Mouse (Mus musculus) embryonic facial prominence, embryonic 14.5 days (tissue): ENCODE data around the gene Vmn2r56. TPM values are rescaled to one million over a fixed set of nuclear protein-coding genes. Genes with fewer than 3 reads are reported as not detected.
"Not testable (repeated sequence)": the region's sequence is repeated elsewhere in the genome, so short reads cannot be mapped to it uniquely, and the experiment has no call there.

Experiments used
- ATAC-seq: fragments of 200-750 bp; cut with Nextera tagmentation; 2 replicates; pipeline ENCODE4 v1.8.0; 2017; ENCODE audit warnings: low read depth, moderate number of reproducible peaks, moderate TSS enrichment
- DNase-seq: peaks from one replicate; pipeline ENCODE4 v3.0.0-alpha.2; 2015; ENCODE audit warnings: low spot score
- H3K27ac ChIP-seq: fragments of 300-500 bp; sonication (generic); replicated peaks from 2 replicates; pipeline ENCODE4 v1.5.1; 2014; ENCODE audit warnings: low read depth, mild to moderate bottlenecking, low read length, moderate library complexity
- H3K27me3 ChIP-seq: fragments of 300-500 bp; sonication (generic); replicated peaks from 2 replicates; pipeline ENCODE4 v1.6.1; 2014; ENCODE audit warnings: low read length; ENCODE audit not compliant: control insufficient read depth, insufficient read depth
- H3K36me3 ChIP-seq: fragments of 300-500 bp; sonication (generic); 2 replicates; pipeline ENCODE4 v1.6.1; 2014; ENCODE audit warnings: low read length, mixed read lengths; ENCODE audit not compliant: control insufficient read depth, insufficient read depth
- H3K4me1 ChIP-seq: fragments of 300-500 bp; sonication (generic); 2 replicates; pipeline ENCODE4 v1.6.1; 2014; ENCODE audit warnings: antibody characterized with exemption, low read length; ENCODE audit not compliant: control insufficient read depth, insufficient read depth
- H3K4me2 ChIP-seq: fragments of 300-500 bp; sonication (generic); 2 replicates; pipeline ENCODE4 v1.6.1; 2014; ENCODE audit warnings: low read depth, mild to moderate bottlenecking, low read length, moderate library complexity, mixed read lengths
- H3K4me3 ChIP-seq: fragments of 300-500 bp; sonication (generic); 2 replicates; pipeline ENCODE4 v1.5.1; 2014; ENCODE audit warnings: low read depth, mild to moderate bottlenecking, low read length
- H3K9ac ChIP-seq: fragments of 300-500 bp; sonication (generic); 2 replicates; pipeline ENCODE4 v1.6.1; 2014; ENCODE audit warnings: low read depth, mild to moderate bottlenecking, low read length, moderate library complexity, mixed read lengths
- H3K9me3 ChIP-seq: fragments of 300-500 bp; sonication (generic); 2 replicates; pipeline ENCODE4 v1.6.1; 2016; ENCODE audit warnings: low read length; ENCODE audit not compliant: control insufficient read depth
- WGBS: fragments of 180-500 bp; shearing (Covaris S2); extraction: QIAGEN DNeasy Blood & Tissue Kit; methylation state at CpG from one replicate; pipeline ENCODE4 v1.1.7; 2014; 5-methylcytosine and 5-hydroxymethylcytosine counted together
- polyA plus RNA-seq: library from polyadenylated mRNA; unstranded; fragments of >200 nt; fragmentation: Nextera tagmentation; extraction: Ambion mirVana; gene quantifications from 2 replicates; pipeline ENCODE4 v1.2.1, GENCODE M21; 2014

The Vmn2r56 gene
- not detected in 2 replicates for polyA plus RNA-seq

- whole genome bisulfite sequencing = 37% methylated on average over 1 of the region's 1 CpGs
- no peak for ATAC-seq
- Histone ChIP-seq H3K4me2 (no peak within 1 kb of the TSS), H3K4me3 (no peak within 1 kb of the TSS), H3K9ac (no peak within 1 kb of the TSS), H3K27ac (no peak within 1 kb of the TSS), H3K9me3 (0 out of 2 replicates have a peak, but pooled peaks cover 4% of the 10 kb centered on the region), H3K36me3 (no peaks in the 10 kb centered on the region), H3K27me3 (no peaks in the 10 kb centered on the region), H3K4me1 (no peaks in the 10 kb centered on the region)
- no peak for DNase-seq
These were observed at the start of gene Vmn2r56 for GRCm38 (mm10) chr7:12734904-12735303. Gene Vmn2r56 (minus strand): TSS chr7:12735004.

- 0 out of 2 replicates have a peak, but pooled peaks cover 1% of the 10 kb centered on the region for H3K36me3 ChIP-seq
- ATAC-seq = peak; percentile 98
- peak; percentile 94 for DNase-seq
- 1% methylated on average over 46 of the region's 57 CpGs for WGBS
- 0 out of 2 replicates have a peak overlapping the region, but pooled peaks have one; percentile 71 for H3K27ac ChIP-seq
- no peaks in the 10 kb centered on the region for H3K27me3 ChIP-seq
- H3K9me3 ChIP-seq = no peaks in the 10 kb centered on the region
- H3K4me3 ChIP-seq = peak overlapping the region; percentile 77
- H3K4me1 ChIP-seq = no peaks in the 10 kb centered on the region
- peak overlapping the region; percentile 88 for H3K9ac ChIP-seq
- H3K4me2 ChIP-seq = peak overlapping the region; percentile 98
These were observed 45.5 kb upstream of the Vmn2r56 start for GRCm38 (mm10) chr7:12780151-12780830.

GRCm38 (mm10) chr7:12779782-12780150 is 45.0 kb upstream of the Vmn2r56 start:
- H3K36me3 ChIP-seq = peaks cover 6% of the 10 kb centered on the region; the same call in 1 of the 2 replicates
- H3K4me1 ChIP-seq = no peaks in the 10 kb centered on the region
- WGBS = 21% methylated on average over 10 of the region's 10 CpGs
- H3K4me2 ChIP-seq = peak overlapping the region; percentile 98
- no peaks in the 10 kb centered on the region for H3K27me3 ChIP-seq
- ATAC-seq (no peak), DNase-seq (no peak)
- H3K9me3 ChIP-seq = no peaks in the 10 kb centered on the region
- H3K27ac ChIP-seq = no peak overlapping the region
- H3K9ac ChIP-seq = peak overlapping the region; percentile 88
- peak overlapping the region; percentile 77 for H3K4me3 ChIP-seq

- Histone ChIP-seq H3K4me1 (no peaks in the 10 kb centered on the region), H3K36me3 (peaks cover 12% of the 10 kb centered on the region; the same call in 1 of the 2 replicates), H3K4me3 (no peak overlapping the region), H3K27ac (no peak overlapping the region), H3K27me3 (no peaks in the 10 kb centered on the region), H3K9me3 (no peaks in the 10 kb centered on the region), H3K4me2 (peak overlapping the region; percentile 98; the same call in 1 of the 2 replicates), H3K9ac (no peak overlapping the region)
- WGBS = 88% methylated on average over 5 of the region's 5 CpGs
- no peak for ATAC-seq
- DNase-seq = no peak
These were observed 44.3 kb upstream of the Vmn2r56 start for GRCm38 (mm10) chr7:12779141-12779540.

GRCm38 (mm10) chr7:12774606-12775005 is 39.8 kb upstream of the Vmn2r56 start:
- Histone ChIP-seq H3K27me3 (no peaks in the 10 kb centered on the region), H3K4me3 (no peak overlapping the region), H3K4me2 (no peak overlapping the region), H3K27ac (no peak overlapping the region), H3K9me3 (no peaks in the 10 kb centered on the region), H3K36me3 (peaks cover 47% of the 10 kb centered on the region), H3K9ac (no peak overlapping the region), H3K4me1 (no peaks in the 10 kb centered on the region)
- DNase-seq = no peak
- ATAC-seq = no peak
- WGBS = 95% methylated on average over 1 of the region's 1 CpGs

- DNase-seq (no peak), ATAC-seq (no peak)
- no peaks in the 10 kb centered on the region for H3K4me1 ChIP-seq
- no peak overlapping the region for H3K27ac ChIP-seq
- H3K9ac ChIP-seq = no peak overlapping the region
- H3K36me3 ChIP-seq = peaks cover 52% of the 10 kb centered on the region
- no peaks in the 10 kb centered on the region for H3K27me3 ChIP-seq
- 95% methylated on average over 9 of the region's 9 CpGs for WGBS
- H3K4me2 ChIP-seq = no peak overlapping the region
- no peaks in the 10 kb centered on the region for H3K9me3 ChIP-seq
- H3K4me3 ChIP-seq = no peak overlapping the region
These were observed 39.3 kb upstream of the Vmn2r56 start for GRCm38 (mm10) chr7:12774111-12774510.

GRCm38 (mm10) chr7:12749431-12750198 is 14.8 kb upstream of the Vmn2r56 start:
- ATAC-seq (peak; percentile 53; the same call in 1 of the 2 replicates), DNase-seq (peak; percentile 8)
- H3K9ac ChIP-seq = peak overlapping the region; percentile 22; the same call in 1 of the 2 replicates
- 69% methylated on average over 24 of the region's 24 CpGs for WGBS
- peak overlapping the region; percentile 28; the same call in 1 of the 2 replicates for H3K4me2 ChIP-seq
- no peaks in the 10 kb centered on the region for H3K27me3 ChIP-seq
- no peaks in the 10 kb centered on the region for H3K4me1 ChIP-seq
- peak overlapping the region; percentile 23 for H3K4me3 ChIP-seq
- 0 out of 2 replicates have a peak, but pooled peaks cover 3% of the 10 kb centered on the region for H3K9me3 ChIP-seq
- no peaks in the 10 kb centered on the region for H3K36me3 ChIP-seq
- H3K27ac ChIP-seq = no peak overlapping the region

- not testable (repeated sequence) for H3K9me3 ChIP-seq, H3K4me2 ChIP-seq, H3K4me1 ChIP-seq, H3K4me3 ChIP-seq, H3K36me3 ChIP-seq, H3K27ac ChIP-seq, DNase-seq, H3K27me3 ChIP-seq, H3K9ac ChIP-seq, ATAC-seq
- 81% methylated on average over 3 of the region's 3 CpGs for WGBS
These were observed 49.9 kb downstream of the Vmn2r56 start, which contains the start of gene Vmn2r55 for GRCm38 (mm10) chr7:12684903-12685302. Gene Vmn2r55 (minus strand): TSS chr7:12685003.
